Mouse (Mus musculus): ENCODE measurements around the gene Taar2. TPM values are rescaled to one million over a fixed set of nuclear protein-coding genes. Genes with fewer than 3 reads are reported as not detected.

Gene Taar2
- not detected for total RNA-seq (2021)
- long read RNA-seq, experiment 1 = 0 reads
- long read RNA-seq, experiment 2 = 0 reads

GRCm38 (mm10) chr10:23938312-23938711 is at the start of gene Taar2:
Gene Taar2 (plus strand): TSS chr10:23938572.
- DNase-seq = no peak

GRCm38 (mm10) chr10:23892987-23893386 is 45.4 kb upstream of the Taar2 start:
- DNase-seq = no peak

GRCm38 (mm10) chr10:23894601-23895349 is 43.6 kb upstream of the Taar2 start, which contains the start of gene Vnn1:
Gene Vnn1 (plus strand): TSS chr10:23894688.
- DNase-seq = peak; percentile 26 to 30

- no peak for DNase-seq
Measured at GRCm38 (mm10) chr10:23895376-23895775, 43.0 kb upstream of the Taar2 start.

- DNase-seq = no peak
Measured at GRCm38 (mm10) chr10:23901119-23901518, 37.3 kb upstream of the Taar2 start.

- no peak for DNase-seq
Measured at GRCm38 (mm10) chr10:23905661-23906060, 32.7 kb upstream of the Taar2 start.

GRCm38 (mm10) chr10:23920056-23920455 is 18.3 kb upstream of the Taar2 start, which contains the start of gene Taar1:
Gene Taar1 (plus strand): TSS chr10:23920356.
- no peak for DNase-seq

- no peak for DNase-seq
Measured at GRCm38 (mm10) chr10:23922468-23922867, 15.9 kb upstream of the Taar2 start.

- peak in 1 of 2 experiments; percentile 11 for DNase-seq
Measured at GRCm38 (mm10) chr10:23923941-23924340, 14.4 kb upstream of the Taar2 start.

- DNase-seq = no peak
Measured at GRCm38 (mm10) chr10:23937613-23938012, 759 bp upstream of the Taar2 start.

GRCm38 (mm10) chr10:23942465-23942864 is 4.1 kb downstream of the Taar2 start:
- DNase-seq = no peak

GRCm38 (mm10) chr10:23948026-23948425 is 9.7 kb downstream of the Taar2 start:
- DNase-seq = no peak

GRCm38 (mm10) chr10:23949508-23950005 is 11.2 kb downstream of the Taar2 start, which contains the start of gene Taar3:
Gene Taar3 (plus strand): TSS chr10:23949558.
- no peak for DNase-seq

GRCm38 (mm10) chr10:23951714-23952113 is 13.3 kb downstream of the Taar2 start:
- DNase-seq = no peak

GRCm38 (mm10) chr10:23959071-23959470 is 20.7 kb downstream of the Taar2 start:
- no peak for DNase-seq

GRCm38 (mm10) chr10:23960444-23960915 is 22.1 kb downstream of the Taar2 start, which contains the start of gene Taar4:
Gene Taar4 (plus strand): TSS chr10:23960494.
- no peak for DNase-seq

- DNase-seq = no peak
Measured at GRCm38 (mm10) chr10:23963444-23963843, 25.1 kb downstream of the Taar2 start.

- DNase-seq = no peak
Measured at GRCm38 (mm10) chr10:23964921-23965610, 26.7 kb downstream of the Taar2 start.

GRCm38 (mm10) chr10:23970656-23971165 is 32.3 kb downstream of the Taar2 start, which contains the start of gene Taar5:
Gene Taar5 (plus strand): TSS chr10:23970706.
- DNase-seq = no peak

GRCm38 (mm10) chr10:23971256-23971655 is 32.9 kb downstream of the Taar2 start:
- DNase-seq = no peak

- DNase-seq = no peak
Measured at GRCm38 (mm10) chr10:23977958-23978357, 39.6 kb downstream of the Taar2 start.

Measured in adrenal gland, postnatal 36 days (tissue).